15 mouse cellular contexts compared by ENCODE assay signal in the genomic region with DNA sequence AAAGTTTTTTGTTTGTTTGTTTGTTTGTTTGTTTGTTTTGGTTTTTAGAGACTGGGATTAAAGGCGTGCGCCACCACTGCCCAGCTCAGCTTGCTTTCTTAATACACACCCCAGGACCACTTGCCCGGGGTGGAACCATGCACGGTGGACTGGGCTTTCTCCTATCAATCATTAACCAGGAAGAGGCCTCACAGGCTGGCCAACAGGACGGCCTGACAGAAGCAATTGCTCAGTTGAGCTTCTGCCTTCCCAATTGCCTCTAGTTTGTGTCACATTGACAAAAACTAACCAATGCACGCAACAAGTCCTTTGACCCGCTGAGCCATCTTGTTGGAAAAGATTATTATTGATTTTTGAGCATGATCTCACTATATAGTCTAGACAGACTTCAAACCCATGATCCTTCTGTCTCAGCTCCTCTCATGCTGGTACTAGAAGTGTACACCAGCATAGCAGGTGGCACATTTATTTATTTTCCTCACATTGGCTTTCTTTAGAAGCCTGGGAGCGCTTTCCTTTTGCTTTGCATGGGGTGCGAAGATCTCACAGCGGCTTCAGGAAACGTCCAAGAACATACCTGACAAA. TPM values are rescaled to one million over a fixed set of nuclear protein-coding genes. Genes with fewer than 3 reads are reported as not detected.
DNase-seq lines count a peak whose midpoint lies in the region; ATAC-seq lines count a peak whose summit lies in the region.
"Had no signal": no experiment of that assay in that cellular context is flagged by ENCODE, and none has a peak within 500 bp of the region (broad histone marks: within the 10 kb centered on the region; RNA-seq: fewer than 3 reads in every experiment).

No protein-coding gene starts in this region.

- H3K9me3 ChIP-seq in intestine, embryonic 16.5 days (ENCODE audit: control insufficient read depth, low read length): no peaks in the 10 kb centered on the region
- H3K9me3 ChIP-seq in liver, embryonic 15.5 days (replicated peaks): no peaks in the 10 kb centered on the region
- H3K9me3 ChIP-seq in midbrain, embryonic 13.5 days: no peaks in the 10 kb centered on the region
- H3K9me3 ChIP-seq: embryonic facial prominence, embryonic 13.5 days; heart, embryonic 10.5 days; limb, embryonic 15.5 days had no signal

- peak; percentile 14 for ATAC-seq in cerebellum, adult (ENCODE audit: insufficient number of reproducible peaks, low FRiP score, low TSS enrichment)
- ATAC-seq in intestine, embryonic 16.5 days: peak; percentile 94
- ATAC-seq in liver, embryonic 15.5 days (ENCODE audit: insufficient read depth): peak; percentile 85
- no peak for ATAC-seq in midbrain, embryonic 13.5 days
- ATAC-seq: inflammation-experienced regulatory T-cells, adult 6 months had no signal

- no peak overlapping the region for H3K9ac ChIP-seq in intestine, embryonic 16.5 days (ENCODE audit: low read depth, low read length)
- H3K9ac ChIP-seq in liver, embryonic 15.5 days: no peak overlapping the region
- H3K9ac ChIP-seq in midbrain, embryonic 13.5 days (replicated peaks): no peak overlapping the region
- H3K9ac ChIP-seq: embryonic facial prominence, embryonic 13.5 days; limb, embryonic 15.5 days had no signal

- no peaks in the 10 kb centered on the region for H3K27me3 ChIP-seq in intestine, embryonic 16.5 days (replicated peaks; ENCODE audit: control insufficient read depth, insufficient read depth, low read length)
- H3K27me3 ChIP-seq in liver, embryonic 15.5 days: no peaks in the 10 kb centered on the region
- no peaks in the 10 kb centered on the region for H3K27me3 ChIP-seq in midbrain, embryonic 13.5 days
- H3K27me3 ChIP-seq: embryonic facial prominence, embryonic 13.5 days; limb, embryonic 15.5 days had no signal

- no peaks in the 10 kb centered on the region for H3K36me3 ChIP-seq in intestine, embryonic 16.5 days (ENCODE audit: control insufficient read depth, insufficient read depth, low read length)
- H3K36me3 ChIP-seq in liver, embryonic 15.5 days (replicated peaks): no peaks in the 10 kb centered on the region
- no peaks in the 10 kb centered on the region for H3K36me3 ChIP-seq in midbrain, embryonic 13.5 days
- H3K36me3 ChIP-seq: embryonic facial prominence, embryonic 13.5 days; heart, embryonic 10.5 days; limb, embryonic 15.5 days had no signal

- no peak for DNase-seq in cerebellum, adult 9-11 months
- peak; percentile 45 for DNase-seq in kidney, postnatal 10 days
- DNase-seq in layer of hippocampus, adult 11-12 months (ENCODE audit: low spot score): no peak
- no peak for DNase-seq in adrenal gland, adult 8-10 months
- DNase-seq: retina, postnatal 1 day; thymus, postnatal 4 days had no signal

- peaks cover 18% of the 10 kb centered on the region for H3K4me1 ChIP-seq in intestine, embryonic 16.5 days (ENCODE audit: control insufficient read depth, insufficient read depth, low read length)
- H3K4me1 ChIP-seq in liver, embryonic 15.5 days (replicated peaks): no peaks in the 10 kb centered on the region
- 0 out of 2 replicates have a peak, but pooled peaks cover 10% of the 10 kb centered on the region for H3K4me1 ChIP-seq in midbrain, embryonic 13.5 days (replicated peaks)

- 65% methylated on average over 11 of the region's 11 CpGs for WGBS in intestine, embryonic 16.5 days
- WGBS in liver, embryonic 15.5 days (ENCODE audit: insufficient replicate concordance): 59% methylated on average over 11 of the region's 11 CpGs
- WGBS in midbrain, embryonic 13.5 days: 92% methylated on average over 11 of the region's 11 CpGs

- 0 out of 2 replicates have a peak overlapping the region, but pooled peaks have one; percentile 13 for H3K27ac ChIP-seq in intestine, embryonic 16.5 days (ENCODE audit: low read length)
- H3K27ac ChIP-seq in liver, embryonic 15.5 days (replicated peaks): peak overlapping the region; percentile 57; the same call in 1 of the 2 replicates
- no peak overlapping the region for H3K27ac ChIP-seq in midbrain, embryonic 13.5 days
- H3K27ac ChIP-seq: embryonic facial prominence, embryonic 13.5 days; heart, embryonic 10.5 days; limb, embryonic 15.5 days had no signal

- H3K4me2 ChIP-seq in intestine, embryonic 16.5 days (ENCODE audit: low read depth, low read length): no peak overlapping the region
- H3K4me2 ChIP-seq in liver, embryonic 15.5 days: no peak overlapping the region
- no peak overlapping the region for H3K4me2 ChIP-seq in midbrain, embryonic 13.5 days (replicated peaks)
- H3K4me2 ChIP-seq: embryonic facial prominence, embryonic 13.5 days; limb, embryonic 15.5 days; midbrain, embryonic 11.5 days had no signal

- no peak overlapping the region for H3K4me3 ChIP-seq in intestine, embryonic 16.5 days (ENCODE audit: low read length)
- no peak overlapping the region for H3K4me3 ChIP-seq in liver, embryonic 15.5 days (replicated peaks)
- H3K4me3 ChIP-seq in midbrain, embryonic 13.5 days (replicated peaks): no peak overlapping the region
- H3K4me3 ChIP-seq: embryonic facial prominence, embryonic 13.5 days; heart, embryonic 10.5 days; limb, embryonic 15.5 days had no signal

RNA-seq across cellular contexts. Expression of a gene that starts 32.9 kb away (rescaled TPM):
- 17.7 and 19.2 TPM in 2 replicates for polyA plus RNA-seq in intestine, embryonic 16.5 days (2015; fragmentation: Nextera tagmentation; extraction: Ambion mirVana)
- 3.9 TPM in 2 replicates for polyA plus RNA-seq in liver, embryonic 15.5 days (2015; fragmentation: Nextera tagmentation; extraction: Ambion mirVana)
- polyA plus RNA-seq in midbrain, embryonic 13.5 days (2015; fragmentation: Nextera tagmentation; extraction: Ambion mirVana): 42.9 and 43.5 TPM in 2 replicates
- 10 to 100 TPM; 59.0 to 68.5 (median 62.0) TPM for total RNA-seq in adrenal gland, adult 8-10 months (2022)
